Mouse (Mus musculus) liver, embryonic 12.5 days (tissue): ENCODE data around the gene Rps3. TPM values are rescaled to one million over a fixed set of nuclear protein-coding genes. Genes with fewer than 3 reads are reported as not detected.
A peak's percentile ranks its signal among the peaks of the same experiment; 100 is the strongest.

ENCODE experiments used
- ATAC-seq: fragments of 200-750 bp; cut with Nextera tagmentation; 2 replicates; pipeline ENCODE4 v1.8.0; 2017; ENCODE audit warnings: moderate number of reproducible peaks, mild to moderate bottlenecking, moderate library complexity
- H3K27ac ChIP-seq: fragments of 300-500 bp; sonication (generic); 2 replicates; pipeline ENCODE4 v1.5.1; 2016; ENCODE audit warnings: mild to moderate bottlenecking
- H3K27me3 ChIP-seq: fragments of 300-500 bp; sonication (generic); replicated peaks from 2 replicates; pipeline ENCODE4 v1.6.1; 2016; ENCODE audit warnings: mild to moderate bottlenecking, moderate library complexity
- H3K36me3 ChIP-seq: fragments of 300-500 bp; sonication (generic); 2 replicates; pipeline ENCODE4 v1.6.1; 2016; ENCODE audit warnings: mild to moderate bottlenecking, moderate library complexity
- H3K4me1 ChIP-seq: fragments of 300-500 bp; sonication (generic); 2 replicates; pipeline ENCODE4 v1.6.1; 2016
- H3K4me2 ChIP-seq: fragments of 300-500 bp; sonication (generic); 2 replicates; pipeline ENCODE4 v1.6.1; 2016; ENCODE audit warnings: mild to moderate bottlenecking, moderate library complexity
- H3K4me3 ChIP-seq: fragments of 300-500 bp; sonication (generic); 2 replicates; pipeline ENCODE4 v1.5.1; 2016; ENCODE audit warnings: mild to moderate bottlenecking, moderate library complexity
- H3K9ac ChIP-seq: fragments of 300-500 bp; sonication (generic); 2 replicates; pipeline ENCODE4 v1.6.1; 2016; ENCODE audit warnings: mild to moderate bottlenecking, moderate library complexity
- H3K9me3 ChIP-seq: fragments of 300-500 bp; sonication (generic); replicated peaks from 2 replicates; pipeline ENCODE4 v1.6.1; 2016; ENCODE audit warnings: mild to moderate bottlenecking, moderate library complexity
- WGBS: fragments of 180-500 bp; shearing (Covaris S2); methylation state at CpG from one replicate; pipeline ENCODE4 v1.1.7; 2016; ENCODE audit not compliant: insufficient replicate concordance; 5-methylcytosine and 5-hydroxymethylcytosine counted together
- polyA plus RNA-seq: library from polyadenylated mRNA; unstranded; fragments of >200 nt; fragmentation: Nextera tagmentation; extraction: Ambion mirVana; gene quantifications from 2 replicates; pipeline ENCODE4 v1.2.1, GENCODE M21; 2016

Rps3 gene
- polyA plus RNA-seq, 1 experiment from 2014 or later: 688 TPM

- Histone ChIP-seq H3K9ac (0 out of 2 replicates have a peak overlapping the region, but pooled peaks have one; percentile 2), H3K4me1 (peaks cover 21% of the 10 kb centered on the region), H3K4me3 (no peak overlapping the region), H3K36me3 (no peaks in the 10 kb centered on the region), H3K27ac (no peak overlapping the region), H3K9me3 (no peaks in the 10 kb centered on the region), H3K27me3 (no peaks in the 10 kb centered on the region; the same call in 1 of the 2 replicates), H3K4me2 (peak overlapping the region; percentile 37)
- ATAC-seq: no peak
- 19% methylated on average over 12 of the region's 12 CpGs for WGBS
Measured at GRCm38 (mm10) chr7:99434672-99435250, 48.8 kb downstream of the Rps3 start.

GRCm38 (mm10) chr7:99432863-99433262 lies 50.7 kb downstream of the Rps3 start:
- Histone ChIP-seq H3K4me1 (peaks cover 21% of the 10 kb centered on the region), H3K36me3 (no peaks in the 10 kb centered on the region), H3K9me3 (no peaks in the 10 kb centered on the region), H3K9ac (no peak overlapping the region), H3K27me3 (no peaks in the 10 kb centered on the region; the same call in 1 of the 2 replicates), H3K27ac (no peak overlapping the region), H3K4me2 (no peak overlapping the region), H3K4me3 (no peak overlapping the region)
- whole genome bisulfite sequencing: 62% methylated on average over 6 of the region's 6 CpGs
- ATAC-seq: no peak

GRCm38 (mm10) chr7:99432248-99432647 lies 51.3 kb downstream of the Rps3 start:
- Histone ChIP-seq H3K27ac (no peak overlapping the region), H3K4me3 (no peak overlapping the region), H3K9me3 (no peaks in the 10 kb centered on the region), H3K9ac (no peak overlapping the region), H3K36me3 (no peaks in the 10 kb centered on the region), H3K4me2 (no peak overlapping the region), H3K27me3 (no peaks in the 10 kb centered on the region; the same call in 1 of the 2 replicates), H3K4me1 (peaks cover 21% of the 10 kb centered on the region)
- 56% methylated on average over 14 of the region's 14 CpGs for WGBS
- no peak for ATAC-seq

- no peak overlapping the region for H3K9ac ChIP-seq
- no peaks in the 10 kb centered on the region for H3K9me3 ChIP-seq
- ATAC-seq: no peak
- H3K4me2 ChIP-seq: no peak overlapping the region
- H3K27me3 ChIP-seq: no peaks in the 10 kb centered on the region; the same call in none of the 2 replicates
- no peak overlapping the region for H3K27ac ChIP-seq
- WGBS: 65% methylated on average over 11 of the region's 11 CpGs
- no peaks in the 10 kb centered on the region for H3K36me3 ChIP-seq
- H3K4me3 ChIP-seq: no peak overlapping the region
- H3K4me1 ChIP-seq: peaks cover 21% of the 10 kb centered on the region
Measured at GRCm38 (mm10) chr7:99430246-99430645, 53.3 kb downstream of the Rps3 start.

GRCm38 (mm10) chr7:99429786-99430185 lies 53.8 kb downstream of the Rps3 start:
- H3K27me3 ChIP-seq: no peaks in the 10 kb centered on the region; the same call in none of the 2 replicates
- no peak overlapping the region for H3K9ac ChIP-seq
- no peak for ATAC-seq
- no peak overlapping the region for H3K27ac ChIP-seq
- 68% methylated on average over 6 of the region's 6 CpGs for WGBS
- H3K4me3 ChIP-seq: no peak overlapping the region
- no peak overlapping the region for H3K4me2 ChIP-seq
- H3K36me3 ChIP-seq: no peaks in the 10 kb centered on the region
- no peaks in the 10 kb centered on the region for H3K9me3 ChIP-seq
- H3K4me1 ChIP-seq: peaks cover 16% of the 10 kb centered on the region

- H3K4me1 ChIP-seq: peaks cover 10% of the 10 kb centered on the region; the same call in 1 of the 2 replicates
- H3K9ac ChIP-seq: no peak overlapping the region
- no peaks in the 10 kb centered on the region for H3K9me3 ChIP-seq
- no peak overlapping the region for H3K4me3 ChIP-seq
- no peak overlapping the region for H3K27ac ChIP-seq
- WGBS: 23% methylated on average over 5 of the region's 5 CpGs
- H3K27me3 ChIP-seq: peaks cover 2% of the 10 kb centered on the region
- H3K4me2 ChIP-seq: no peak overlapping the region
- no peak for ATAC-seq
- no peaks in the 10 kb centered on the region for H3K36me3 ChIP-seq
Measured at GRCm38 (mm10) chr7:99428836-99429235, 54.7 kb downstream of the Rps3 start.

- no peak for ATAC-seq
Measured at GRCm38 (mm10) chr7:99427987-99428386, 55.6 kb downstream of the Rps3 start.

More at GRCm38 (mm10) chr7:99427987-99428386, 55.6 kb downstream of the Rps3 start:
- H3K4me3 ChIP-seq: no peak overlapping the region
- H3K4me2 ChIP-seq: no peak overlapping the region
- H3K27ac ChIP-seq: no peak overlapping the region
- H3K9ac ChIP-seq: no peak overlapping the region
- H3K9me3 ChIP-seq: no peaks in the 10 kb centered on the region
- peaks cover 5% of the 10 kb centered on the region; the same call in 1 of the 2 replicates for H3K4me1 ChIP-seq
- no peaks in the 10 kb centered on the region for H3K36me3 ChIP-seq
- peaks cover 2% of the 10 kb centered on the region for H3K27me3 ChIP-seq
- 65% methylated on average over 3 of the region's 3 CpGs for WGBS

Other genes with a start within 250 kb of the Rps3 start
- 28.8 and 33.9 TPM in 2 replicates for gene Mogat2, start 245.1 kb downstream of the Rps3 start, polyA plus RNA-seq
- gene Map6, start 216.3 kb downstream of the Rps3 start, polyA plus RNA-seq: 0.13 and 0.25 TPM in 2 replicates
- 249 and 251 TPM in 2 replicates for gene Serpinh1, start 130.5 kb downstream of the Rps3 start, polyA plus RNA-seq
- 2.6 and 3.1 TPM in 2 replicates for gene Gdpd5, start 102.3 kb downstream of the Rps3 start, polyA plus RNA-seq
- gene Klhl35, start 17.7 kb downstream of the Rps3 start, polyA plus RNA-seq: 0.14 and 0.32 TPM in 2 replicates
- gene Arrb1, start 51.7 kb upstream of the Rps3 start, polyA plus RNA-seq: 134 and 136 TPM in 2 replicates
- gene Tpbgl, start 143.4 kb upstream of the Rps3 start, polyA plus RNA-seq: 0.31 and 0.42 TPM in 2 replicates
- gene Slco2b1, start 227.6 kb upstream of the Rps3 start, polyA plus RNA-seq: 0.29 and 0.45 TPM in 2 replicates
- not detected in 2 replicates for gene Olfr520, start 246.5 kb upstream of the Rps3 start, polyA plus RNA-seq